Mouse (Mus musculus): Measurements from ENCODE around the gene Dnase1l2.
A peak's percentile ranks its signal among the peaks of the same experiment; 100 is the strongest.

DNA sequence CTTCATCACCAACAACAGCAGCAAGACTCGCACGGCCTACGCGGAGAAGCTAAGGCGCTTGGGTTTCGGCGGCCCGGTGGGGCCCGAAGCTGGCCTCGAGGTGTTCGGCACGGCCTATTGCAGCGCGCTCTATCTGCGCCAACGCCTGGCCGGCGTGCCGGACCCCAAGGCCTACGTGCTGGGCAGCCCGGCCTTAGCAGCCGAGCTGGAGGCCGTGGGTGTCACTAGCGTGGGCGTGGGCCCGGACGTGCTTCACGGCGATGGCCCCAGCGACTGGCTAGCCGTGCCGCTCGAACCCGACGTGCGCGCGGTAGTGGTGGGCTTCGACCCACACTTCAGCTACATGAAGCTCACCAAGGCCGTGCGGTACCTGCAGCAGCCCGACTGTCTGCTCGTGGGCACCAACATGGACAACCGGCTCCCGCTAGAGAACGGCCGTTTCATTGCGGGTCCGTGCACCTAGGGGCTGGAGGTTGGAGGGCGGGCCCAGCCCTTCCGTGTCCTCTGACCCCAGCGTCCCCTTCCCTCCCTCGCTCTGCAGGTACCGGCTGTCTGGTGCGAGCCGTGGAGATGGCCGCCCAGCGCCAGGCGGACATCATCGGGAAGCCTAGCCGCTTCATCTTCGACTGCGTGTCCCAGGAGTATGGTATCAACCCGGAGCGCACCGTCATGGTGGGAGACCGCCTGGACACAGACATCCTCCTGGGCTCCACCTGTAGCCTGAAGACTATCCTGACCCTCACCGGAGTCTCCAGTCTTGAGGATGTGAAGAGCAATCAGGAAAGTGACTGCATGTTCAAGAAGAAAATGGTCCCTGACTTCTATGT, 28.0 kb upstream of the Dnase1l2 start:
- TF ChIP-seq POLR2A (IDR thresholded peaks at IDR 0.05; ENCODE audit: low read depth, low read length) (peak; percentile 27; the same call in 1 of the 2 replicates), CTCF (IDR thresholded peaks at IDR 0.05; ENCODE audit: borderline replicate concordance, insufficient read depth, low read length) (no peak)
